Mouse (Mus musculus) intestine, embryonic 16.5 days (tissue): ENCODE results near the gene Itsn1. TPM values are rescaled to one million over a fixed set of nuclear protein-coding genes. Genes with fewer than 3 reads are reported as not detected.

ENCODE experiments used
- ATAC-seq: fragments of 200-750 bp; cut with Nextera tagmentation; 2 replicates; pipeline ENCODE4 v1.8.0; 2017; ENCODE audit warnings: moderate TSS enrichment, moderate library complexity
- H3K27ac ChIP-seq: fragments of 300-500 bp; sonication (generic); 2 replicates; pipeline ENCODE4 v1.5.1; 2014; ENCODE audit warnings: mild to moderate bottlenecking, low read length
- H3K27me3 ChIP-seq: fragments of 300-500 bp; sonication (generic); replicated peaks from 2 replicates; pipeline ENCODE4 v1.6.1; 2014; ENCODE audit warnings: low read length, control low read depth, mixed read lengths; ENCODE audit not compliant: control insufficient read depth, insufficient read depth
- H3K36me3 ChIP-seq: fragments of 300-500 bp; sonication (generic); 2 replicates; pipeline ENCODE4 v1.6.1; 2014; ENCODE audit warnings: low read length, control low read depth; ENCODE audit not compliant: control insufficient read depth, insufficient read depth
- H3K4me1 ChIP-seq: fragments of 300-500 bp; sonication (generic); 2 replicates; pipeline ENCODE4 v1.6.1; 2014; ENCODE audit warnings: low read length, control low read depth, mixed read lengths; ENCODE audit not compliant: control insufficient read depth, insufficient read depth
- H3K4me2 ChIP-seq: fragments of 300-500 bp; sonication (generic); 2 replicates; pipeline ENCODE4 v1.6.1; 2014; ENCODE audit warnings: low read depth, low read length, control low read depth
- H3K4me3 ChIP-seq: fragments of 300-500 bp; sonication (generic); 2 replicates; pipeline ENCODE4 v1.5.1; 2014; ENCODE audit warnings: mild to moderate bottlenecking, low read length
- H3K9ac ChIP-seq: fragments of 300-500 bp; sonication (generic); 2 replicates; pipeline ENCODE4 v1.6.1; 2014; ENCODE audit warnings: low read depth, low read length
- H3K9me3 ChIP-seq: fragments of 300-500 bp; sonication (generic); 2 replicates; pipeline ENCODE4 v1.6.1; 2016; ENCODE audit warnings: low read length, control low read depth; ENCODE audit not compliant: control insufficient read depth
- WGBS: fragments of 180-500 bp; shearing (Covaris S2); extraction: QIAGEN DNeasy Blood & Tissue Kit; methylation state at CpG from one replicate; pipeline ENCODE4 v1.1.7; 2014; 5-methylcytosine and 5-hydroxymethylcytosine counted together
- polyA plus RNA-seq: library from polyadenylated mRNA; unstranded; fragments of >200 nt; fragmentation: Nextera tagmentation; extraction: Ambion mirVana; gene quantifications from 2 replicates; pipeline ENCODE4 v1.2.1, GENCODE M21; 2015

The Itsn1 gene
- polyA plus RNA-seq, 1 experiment from 2014 or later = 10.5 TPM

DNA sequence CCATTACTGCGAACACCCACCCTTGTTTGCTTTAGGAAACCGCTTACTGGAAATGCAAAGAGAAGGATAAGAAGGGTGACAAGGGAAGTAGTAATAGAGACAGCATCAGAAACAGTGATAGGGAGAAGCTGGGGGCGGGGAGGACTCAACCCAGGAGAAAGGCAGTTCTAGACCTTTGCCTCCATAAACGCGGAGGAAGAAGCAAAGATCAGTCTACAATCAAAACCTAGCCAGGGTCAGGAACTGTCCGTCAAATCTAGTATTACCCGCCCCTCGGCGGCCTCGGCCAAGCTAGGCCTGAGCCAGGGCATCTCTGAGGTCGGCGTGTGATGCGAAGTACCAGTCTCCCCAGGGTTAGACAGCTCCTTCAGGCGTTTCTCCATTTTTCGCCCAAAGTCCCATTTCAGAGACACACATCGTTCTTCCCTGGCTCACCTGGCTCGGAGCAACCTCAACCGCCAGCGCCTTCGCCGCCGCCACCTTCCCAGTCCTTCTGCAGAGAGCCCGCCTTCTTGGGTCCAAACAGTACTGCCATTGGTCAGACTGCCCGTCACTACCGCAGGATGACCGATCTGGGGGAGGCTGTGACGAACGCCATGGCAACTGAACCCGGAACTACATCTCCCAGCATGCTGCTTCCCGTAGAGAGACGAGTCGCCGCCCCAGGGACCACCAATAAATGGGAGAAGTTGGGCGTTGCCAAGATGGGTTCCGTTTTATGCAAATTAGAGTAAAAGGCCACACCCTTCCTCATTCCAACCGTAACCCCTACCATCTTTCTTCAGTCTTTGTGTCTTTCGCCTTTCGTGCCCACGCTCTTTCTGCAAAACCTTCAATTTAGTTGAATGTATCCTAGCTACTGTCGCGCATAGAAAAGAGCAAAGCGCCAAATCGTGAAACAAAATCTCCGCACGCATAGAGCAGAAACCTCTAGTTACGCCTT, 687 bp upstream of the Itsn1 start, which contains the start of gene Cryzl1:
Cryzl1 (minus strand) TSS at position 853 of the 943 bp plus-strand sequence.
- under 1% methylated on average over 46 of the region's 46 CpGs for WGBS
- Histone ChIP-seq H3K4me1 (peaks cover 16% of the 10 kb centered on the region), H3K27me3 (no peaks in the 10 kb centered on the region), H3K36me3 (no peaks in the 10 kb centered on the region), H3K27ac (peak within 1 kb of the TSS; percentile 93), H3K9ac (peak within 1 kb of the TSS; percentile 87), H3K4me3 (peak within 1 kb of the TSS; percentile 90), H3K9me3 (no peaks in the 10 kb centered on the region), H3K4me2 (peak within 1 kb of the TSS; percentile 77)
- peak; percentile 97 for ATAC-seq

DNA sequence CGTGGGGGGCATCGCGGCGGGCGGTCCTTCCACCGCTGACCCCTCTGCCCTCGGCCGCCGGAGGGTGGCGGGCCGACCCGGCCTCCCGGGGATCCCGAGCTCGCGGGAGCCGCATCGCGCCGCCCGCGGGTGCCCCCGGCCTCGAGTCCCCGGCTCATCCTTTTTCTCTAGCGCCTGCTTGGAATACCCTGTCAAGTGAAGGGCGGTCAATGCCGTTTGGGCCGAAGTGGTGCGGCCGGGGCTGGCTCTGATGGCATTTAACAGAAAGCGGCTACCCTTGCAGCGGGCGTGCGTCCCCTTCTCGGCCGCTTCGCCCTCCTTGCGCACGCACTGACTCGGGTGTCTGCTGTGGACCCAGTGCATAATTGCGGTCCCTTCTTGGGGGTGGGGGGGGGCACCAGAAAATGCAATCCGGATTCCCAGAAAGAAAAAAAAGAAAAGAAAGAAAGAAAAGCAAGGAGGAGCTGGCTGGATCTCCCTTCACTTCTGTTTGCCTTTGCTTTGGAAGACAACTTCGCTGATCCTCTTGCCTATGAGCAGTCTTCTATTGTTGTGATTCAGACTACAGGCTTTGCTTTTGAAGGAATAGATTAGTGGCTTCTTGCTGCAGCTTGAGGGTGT, 850 bp downstream of the Itsn1 start:
- Histone ChIP-seq H3K4me3 (peak overlapping the region; percentile 90), H3K36me3 (no peaks in the 10 kb centered on the region), H3K4me2 (peak overlapping the region; percentile 77), H3K27ac (peak overlapping the region; percentile 83), H3K27me3 (no peaks in the 10 kb centered on the region), H3K9ac (peak overlapping the region; percentile 87), H3K9me3 (no peaks in the 10 kb centered on the region), H3K4me1 (peaks cover 22% of the 10 kb centered on the region)
- under 1% methylated on average over 44 of the region's 44 CpGs for WGBS
- no peak for ATAC-seq

DNA sequence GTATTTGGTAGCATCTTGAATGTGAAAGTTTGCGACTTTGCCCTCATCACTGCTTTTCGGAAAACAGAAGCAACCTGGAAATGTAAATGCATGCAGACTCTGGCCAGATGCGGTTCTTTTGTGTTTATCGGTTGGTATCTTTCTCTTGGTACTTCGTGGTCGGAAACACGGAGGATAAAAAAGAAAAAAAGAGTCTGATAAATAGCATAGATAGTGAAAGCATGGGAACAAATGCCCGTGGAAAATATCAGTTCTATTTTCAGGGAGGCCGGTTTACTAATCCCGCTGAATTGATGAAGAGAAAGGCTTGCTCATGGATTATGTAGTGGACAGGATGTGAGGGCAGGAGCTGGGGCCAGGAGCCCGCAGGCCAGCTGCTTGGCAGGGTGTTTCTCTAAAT, 1.4 kb downstream of the Itsn1 start:
- Histone ChIP-seq H3K9ac (peak overlapping the region; percentile 87), H3K36me3 (no peaks in the 10 kb centered on the region), H3K4me1 (peaks cover 24% of the 10 kb centered on the region), H3K4me2 (peak overlapping the region; percentile 77), H3K27ac (peak overlapping the region; percentile 83), H3K9me3 (no peaks in the 10 kb centered on the region), H3K27me3 (no peaks in the 10 kb centered on the region), H3K4me3 (peak overlapping the region; percentile 90)
- no peak for ATAC-seq
- 2% methylated on average over 11 of the region's 11 CpGs for WGBS

DNA sequence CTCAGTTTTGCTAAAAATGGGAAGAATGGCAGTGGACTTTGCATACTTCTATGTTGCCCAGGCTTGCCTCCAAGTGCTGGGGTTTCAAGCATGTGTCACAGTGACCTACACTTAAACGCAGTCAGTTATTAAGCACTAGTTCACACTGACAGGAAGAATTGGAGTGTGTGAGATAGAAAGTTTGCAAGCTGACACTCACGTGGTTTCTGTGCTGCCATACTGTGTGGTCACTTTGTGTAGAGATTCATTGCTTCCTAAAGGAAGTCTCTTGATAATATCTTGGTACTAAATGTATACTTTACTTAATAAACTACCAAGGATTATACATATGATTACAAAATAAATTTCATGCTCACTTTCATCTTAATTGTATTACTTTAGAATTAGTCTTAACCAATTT, 3.7 kb downstream of the Itsn1 start:
- no peaks in the 10 kb centered on the region for H3K27me3 ChIP-seq
- no peak overlapping the region for H3K9ac ChIP-seq
- no peak for ATAC-seq
- no peaks in the 10 kb centered on the region for H3K36me3 ChIP-seq
- H3K4me3 ChIP-seq = no peak overlapping the region
- 71% methylated on average over 2 of the region's 2 CpGs for WGBS
- no peak overlapping the region for H3K27ac ChIP-seq
- peaks cover 13% of the 10 kb centered on the region for H3K4me1 ChIP-seq
- H3K9me3 ChIP-seq = no peaks in the 10 kb centered on the region
- no peak overlapping the region for H3K4me2 ChIP-seq

DNA sequence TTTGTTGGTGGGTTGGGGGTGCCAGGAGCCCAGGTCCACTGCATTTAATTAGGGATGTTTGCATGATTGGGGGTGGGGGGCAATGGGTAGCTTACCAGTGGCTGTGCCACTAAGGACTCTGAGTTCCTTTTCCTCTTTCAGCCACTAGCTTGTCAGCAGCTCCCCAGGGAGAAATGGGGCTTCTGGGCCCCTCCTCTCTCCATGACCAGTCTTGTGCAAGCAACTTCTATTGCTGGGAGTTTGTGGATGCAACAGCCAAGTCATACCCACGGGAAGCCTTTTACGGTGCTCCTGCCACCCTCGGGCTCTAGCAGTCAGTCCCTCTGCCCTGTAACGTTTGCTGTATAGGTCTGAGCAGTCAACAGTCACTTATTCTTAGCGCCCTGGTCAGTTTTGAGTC, 5.7 kb downstream of the Itsn1 start:
- no peak overlapping the region for H3K4me3 ChIP-seq
- H3K9me3 ChIP-seq = no peaks in the 10 kb centered on the region
- WGBS = 75% methylated on average over 5 of the region's 5 CpGs
- no peak for ATAC-seq
- H3K36me3 ChIP-seq = no peaks in the 10 kb centered on the region
- H3K4me1 ChIP-seq = peaks cover 13% of the 10 kb centered on the region
- H3K27me3 ChIP-seq = no peaks in the 10 kb centered on the region
- no peak overlapping the region for H3K4me2 ChIP-seq
- H3K9ac ChIP-seq = no peak overlapping the region
- no peak overlapping the region for H3K27ac ChIP-seq

DNA sequence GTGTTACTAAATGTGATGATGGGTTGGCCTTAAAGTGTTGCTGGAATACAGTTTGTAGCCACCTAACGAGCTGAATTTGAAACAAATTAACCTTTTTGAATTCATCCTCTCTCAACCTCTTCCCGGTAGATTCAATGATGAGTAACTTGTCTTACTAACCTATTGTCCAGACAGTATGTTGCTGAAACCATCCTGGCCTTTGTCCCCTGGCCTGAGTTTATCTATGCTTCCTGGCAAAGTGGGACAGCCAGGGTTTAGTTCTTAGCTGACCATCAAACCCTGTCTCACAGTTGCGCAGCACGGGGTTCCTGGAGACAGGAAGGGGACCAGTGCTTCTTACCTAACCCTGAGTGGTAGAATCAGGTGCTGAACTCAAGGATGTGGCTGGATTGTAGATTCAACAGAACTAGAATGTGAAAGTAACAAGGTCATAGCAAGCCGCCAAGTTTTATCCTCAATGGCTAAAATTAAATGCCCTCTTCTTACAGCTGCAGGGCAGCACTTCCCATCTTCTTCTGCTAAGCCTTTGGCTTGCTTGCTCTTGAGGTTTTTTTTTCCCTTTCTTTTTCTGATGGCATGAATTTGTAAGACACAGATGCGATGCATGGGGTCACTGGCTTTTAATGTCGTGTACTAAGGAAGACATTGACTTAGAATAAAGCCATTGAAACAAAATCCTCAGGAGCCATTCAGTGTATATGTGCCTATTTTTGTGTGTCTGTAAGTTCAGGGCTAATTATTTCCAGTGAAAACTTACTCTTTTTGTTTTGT, 7.2 kb downstream of the Itsn1 start:
- Histone ChIP-seq H3K36me3 (no peaks in the 10 kb centered on the region), H3K4me2 (no peak overlapping the region), H3K9ac (no peak overlapping the region), H3K27me3 (no peaks in the 10 kb centered on the region), H3K4me1 (peaks cover 13% of the 10 kb centered on the region), H3K9me3 (no peaks in the 10 kb centered on the region), H3K27ac (no peak overlapping the region), H3K4me3 (no peak overlapping the region)
- ATAC-seq = no peak
- 86% methylated on average over 7 of the region's 7 CpGs for WGBS

DNA sequence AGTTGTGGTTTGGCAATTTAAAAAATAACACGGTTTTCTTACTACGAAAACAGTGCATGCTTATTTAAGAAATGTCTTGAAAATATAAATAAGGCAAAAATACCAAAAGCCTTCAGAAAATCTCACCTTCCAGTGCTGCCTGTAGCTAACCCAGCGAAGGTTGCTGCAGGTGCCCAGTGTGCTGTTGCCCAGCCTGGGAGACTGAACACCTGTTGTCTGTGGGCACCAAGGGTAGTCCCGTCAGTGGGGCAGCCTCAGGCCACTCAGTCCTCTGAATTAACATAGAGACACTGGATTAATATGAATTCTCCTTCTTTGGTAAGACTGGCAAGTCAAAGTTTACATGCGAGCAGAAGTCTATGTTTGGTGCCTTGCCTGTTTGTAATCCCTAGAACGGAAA, 9.4 kb downstream of the Itsn1 start:
- WGBS = 80% methylated on average over 6 of the region's 6 CpGs
- no peak overlapping the region for H3K27ac ChIP-seq
- no peaks in the 10 kb centered on the region for H3K36me3 ChIP-seq
- H3K9me3 ChIP-seq = no peaks in the 10 kb centered on the region
- no peaks in the 10 kb centered on the region for H3K27me3 ChIP-seq
- no peak overlapping the region for H3K4me2 ChIP-seq
- no peak overlapping the region for H3K4me3 ChIP-seq
- H3K9ac ChIP-seq = no peak overlapping the region
- ATAC-seq = no peak
- H3K4me1 ChIP-seq = peaks cover 8% of the 10 kb centered on the region

DNA sequence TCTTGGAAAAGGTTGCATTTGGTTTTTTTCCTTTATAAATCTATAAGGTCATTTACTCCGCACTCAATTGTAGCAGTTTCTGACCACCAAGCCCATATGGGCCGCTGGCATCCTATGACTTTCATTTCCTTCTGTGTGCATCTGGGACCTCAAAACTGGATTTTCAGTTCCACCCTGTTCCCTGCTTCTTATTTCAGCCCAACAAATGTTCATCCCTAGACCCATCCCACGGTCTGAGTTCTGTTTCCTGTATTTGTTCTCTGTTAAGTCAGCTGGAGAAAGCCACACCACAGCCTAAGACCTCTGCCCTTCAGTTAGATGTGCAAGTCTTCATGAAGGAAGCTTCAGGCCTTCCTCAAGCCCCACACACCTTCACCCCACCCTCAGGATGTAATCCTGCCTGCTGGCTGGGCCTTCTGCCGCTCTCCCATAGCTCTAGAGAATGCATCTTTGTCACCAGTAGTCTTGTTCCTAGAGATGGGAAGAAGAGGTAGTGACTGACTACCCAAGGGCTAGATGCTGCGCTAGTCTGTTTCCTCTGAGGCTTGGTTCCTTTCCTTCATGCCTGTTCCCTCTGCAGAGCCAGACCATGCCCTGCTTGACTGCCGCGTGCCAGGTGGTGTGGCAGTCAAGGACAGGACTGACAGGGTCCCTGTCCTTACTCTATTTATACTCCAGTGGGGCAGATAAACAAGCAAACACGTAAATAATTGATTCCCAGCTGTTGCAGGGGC, 11.3 kb downstream of the Itsn1 start:
- no peak for ATAC-seq
- no peak overlapping the region for H3K4me2 ChIP-seq
- H3K4me1 ChIP-seq = no peaks in the 10 kb centered on the region
- no peaks in the 10 kb centered on the region for H3K36me3 ChIP-seq
- no peak overlapping the region for H3K27ac ChIP-seq
- H3K9ac ChIP-seq = no peak overlapping the region
- 62% methylated on average over 8 of the region's 8 CpGs for WGBS
- no peak overlapping the region for H3K4me3 ChIP-seq
- no peaks in the 10 kb centered on the region for H3K9me3 ChIP-seq
- H3K27me3 ChIP-seq = no peaks in the 10 kb centered on the region

DNA sequence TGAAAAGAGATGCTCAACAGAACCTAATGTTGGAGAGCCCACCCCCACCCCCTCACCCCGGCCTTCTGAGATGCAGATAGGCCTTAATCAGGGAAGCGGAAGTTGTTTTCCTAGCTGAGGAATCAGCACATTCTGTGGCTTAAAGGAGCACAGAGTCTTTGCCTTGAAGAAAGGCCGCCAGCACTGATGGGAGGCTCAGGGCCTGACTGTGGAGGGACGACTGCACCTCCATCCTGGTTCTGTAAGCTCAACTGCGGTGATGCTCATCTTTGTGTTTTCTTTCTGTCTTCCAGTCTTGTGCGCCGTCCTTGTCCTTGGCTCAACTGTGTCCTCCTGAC, 11.8 kb downstream of the Itsn1 start:
- WGBS = 71% methylated on average over 7 of the region's 7 CpGs
- H3K27me3 ChIP-seq = no peaks in the 10 kb centered on the region

More for the DNA sequence above, 11.8 kb downstream of the Itsn1 start:
- ATAC-seq = no peak
- H3K4me1 ChIP-seq = 0 out of 2 replicates have a peak, but pooled peaks cover 1% of the 10 kb centered on the region
- no peak overlapping the region for H3K4me3 ChIP-seq
- H3K4me2 ChIP-seq = no peak overlapping the region
- H3K9me3 ChIP-seq = no peaks in the 10 kb centered on the region
- H3K36me3 ChIP-seq = no peaks in the 10 kb centered on the region
- H3K9ac ChIP-seq = no peak overlapping the region
- H3K27ac ChIP-seq = no peak overlapping the region
